Mouse (Mus musculus) spleen, postnatal 0 days (tissue): ENCODE data around the gene Plch2. TPM values are rescaled to one million over a fixed set of nuclear protein-coding genes. Genes with fewer than 3 reads are reported as not detected.

Experiments used
- polyA plus RNA-seq: library from polyadenylated mRNA; unstranded; fragments of >200 nt; fragmentation: Nextera tagmentation; extraction: Ambion mirVana; gene quantifications from 2 replicates; pipeline ENCODE4 v1.2.1, GENCODE M21; 2015

The Plch2 gene
- polyA plus RNA-seq, result 0.17 TPM in 1 of 2 replicates, not detected in the other

DNA sequence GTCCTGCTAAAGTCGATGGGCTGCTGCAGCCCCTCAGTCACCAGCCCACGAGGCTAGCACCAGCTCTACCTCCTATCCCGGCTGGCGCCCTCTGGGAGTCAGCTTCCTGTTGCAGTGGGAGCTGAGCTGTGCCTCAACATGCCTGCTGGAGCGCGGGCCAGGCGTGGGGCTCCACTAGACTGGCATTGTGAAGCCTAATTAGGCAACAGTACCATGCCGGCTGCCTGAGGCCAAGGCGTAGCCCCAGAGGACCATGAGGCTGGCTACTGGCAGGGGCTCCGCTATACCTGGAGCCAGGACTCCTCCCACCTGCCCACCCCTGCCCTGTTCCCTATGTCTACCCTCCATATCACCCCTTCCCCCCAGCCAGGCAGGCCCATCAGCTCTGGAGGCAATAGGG lies at the start of gene Plch2:
Gene Plch2 (minus strand): TSS at position 61 of the 400 bp plus-strand sequence.

DNA sequence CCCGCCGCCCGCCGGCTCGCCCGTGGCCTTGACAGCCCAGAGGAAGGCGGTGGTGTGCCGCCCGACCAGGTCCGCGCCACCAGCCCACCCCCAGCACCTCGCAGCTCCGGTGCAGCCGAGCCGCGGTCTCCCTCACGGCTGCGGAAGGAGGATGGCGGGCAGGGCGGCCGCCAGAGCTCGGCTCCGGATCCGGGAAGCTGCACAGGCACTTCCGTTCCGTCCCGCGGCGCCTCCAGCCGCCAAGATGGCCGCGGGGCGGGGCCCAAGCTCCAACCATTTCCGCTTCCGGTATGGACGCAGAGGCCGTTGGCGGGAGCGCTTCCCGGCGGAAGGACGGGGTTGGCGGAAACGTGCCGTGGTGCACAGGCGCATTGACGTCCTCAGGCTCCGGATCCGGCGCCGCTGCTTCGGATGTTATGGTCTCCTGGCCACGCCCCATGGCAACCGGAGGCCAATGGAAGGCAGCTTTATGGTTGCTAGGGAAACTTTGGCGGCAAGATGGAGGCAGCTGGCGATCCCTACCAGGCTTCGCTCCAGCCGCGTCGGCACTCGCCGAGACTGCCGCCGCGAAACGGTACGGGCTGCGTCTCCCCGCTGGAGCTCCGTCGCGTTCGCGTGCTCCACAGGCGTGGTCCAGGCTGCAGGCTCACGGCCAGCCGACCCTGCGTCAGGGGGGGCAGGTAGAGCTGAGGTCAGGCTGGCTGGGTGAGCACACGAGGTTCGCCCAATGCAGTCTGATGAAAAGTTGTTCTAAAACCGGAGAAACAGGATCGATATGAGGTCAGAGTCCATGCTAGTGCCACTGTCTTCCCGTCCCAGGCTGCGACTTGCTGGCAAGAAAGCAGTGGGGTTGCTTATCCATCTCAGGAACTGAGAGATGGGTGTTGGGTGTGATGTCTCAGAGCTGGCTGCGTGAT lies 29.8 kb upstream of the Plch2 start, which contains the start of the genes Rer1 and Morn1:
Gene Rer1 (minus strand): TSS at position 275 of the 917 bp plus-strand sequence.
Gene Morn1 (plus strand): TSS at position 470 of the 917 bp plus-strand sequence.

DNA sequence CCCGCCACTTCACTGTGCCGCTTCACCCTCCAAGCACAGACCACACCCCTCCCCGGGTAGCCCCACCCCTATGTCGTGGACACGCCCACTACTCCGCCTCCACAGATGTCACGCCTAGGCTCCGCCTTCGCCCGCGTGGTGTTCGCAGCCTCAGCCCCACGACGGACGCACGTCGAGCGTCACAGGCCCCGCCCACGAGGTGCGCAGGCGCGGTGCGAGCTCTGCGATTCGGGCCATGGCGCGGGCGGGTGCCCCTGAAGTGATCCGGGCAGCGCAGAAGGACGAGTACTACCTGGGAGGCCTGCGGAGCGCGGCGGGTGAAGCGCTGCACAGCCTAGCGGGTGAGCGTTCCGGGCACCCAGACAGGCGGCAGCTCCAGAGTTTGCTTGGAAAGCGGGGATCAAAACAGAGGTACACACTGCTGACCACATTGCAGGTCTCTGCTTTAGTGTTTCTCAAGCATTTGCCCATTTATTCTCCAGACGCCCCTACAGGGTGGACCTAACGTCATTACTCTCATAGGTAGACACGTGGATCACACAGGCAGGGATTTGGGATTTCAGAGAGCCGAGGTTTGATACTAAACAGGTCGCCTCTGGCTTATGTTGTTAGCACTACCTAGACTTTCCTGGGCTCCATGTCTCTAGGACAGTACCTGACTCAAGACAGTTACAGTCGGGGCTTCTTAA lies 10.4 kb upstream of the Plch2 start, which contains the start of gene Pex10:
Gene Pex10 (plus strand): TSS at position 183 of the 689 bp plus-strand sequence.

DNA sequence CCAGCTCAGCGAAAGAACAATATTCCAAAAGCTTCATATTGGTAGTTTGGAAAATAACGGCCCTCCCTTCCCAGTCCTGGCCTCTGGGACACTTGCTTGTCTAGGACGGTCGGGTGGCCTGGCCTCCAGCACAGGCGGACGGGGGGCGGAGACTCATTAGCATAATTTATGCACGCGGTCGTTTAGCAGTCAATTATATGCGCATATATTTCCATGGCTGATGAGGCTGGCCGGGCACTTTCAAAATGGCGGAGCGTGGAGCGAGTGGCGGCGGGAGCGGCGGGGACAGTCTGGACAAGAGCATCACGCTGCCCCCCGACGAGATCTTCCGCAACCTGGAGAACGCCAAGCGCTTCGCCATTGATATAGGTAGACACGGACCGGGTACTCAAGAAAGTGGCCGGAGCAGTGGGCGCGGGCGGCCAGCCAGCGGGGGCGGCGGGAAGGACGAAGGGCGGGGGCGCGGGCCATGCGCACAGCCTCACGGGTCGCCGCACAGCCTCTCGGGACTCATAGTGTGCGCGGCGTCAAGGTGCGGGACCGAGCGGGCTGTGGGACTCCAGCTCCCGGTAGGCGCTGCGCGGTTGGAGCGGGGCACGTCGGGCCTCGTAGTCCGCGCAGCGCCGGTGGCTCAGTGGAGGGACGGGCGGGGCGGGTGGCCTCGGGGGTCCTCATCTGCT lies 92.5 kb downstream of the Plch2 start, which contains the start of gene Pank4:
Gene Pank4 (plus strand): TSS at position 223 of the 680 bp plus-strand sequence.

DNA sequence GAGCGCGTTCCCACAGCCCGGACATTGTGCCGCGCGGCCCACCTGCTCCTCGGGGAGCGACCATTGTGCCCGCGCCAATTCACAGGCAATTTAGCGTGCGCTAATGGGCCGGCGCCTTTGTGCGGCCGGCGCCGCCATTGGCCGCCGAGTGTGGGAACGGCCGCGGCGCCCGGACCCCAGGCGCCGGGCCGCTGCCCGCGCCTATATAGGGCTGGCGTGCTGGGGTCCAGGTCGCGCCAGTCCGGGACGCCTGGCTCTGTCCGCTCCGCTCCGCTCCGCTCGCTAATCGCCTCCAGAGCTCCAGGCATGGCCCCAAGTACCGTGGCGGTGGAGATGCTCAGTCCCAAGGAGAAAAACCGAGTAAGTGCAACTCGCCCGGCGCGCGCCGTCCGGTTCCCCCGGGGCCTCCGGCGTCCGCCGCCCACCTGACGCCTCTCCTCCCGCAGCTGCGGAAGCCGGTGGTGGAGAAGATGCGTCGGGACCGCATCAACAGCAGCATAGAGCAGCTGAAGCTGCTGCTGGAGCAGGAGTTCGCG lies 95.8 kb downstream of the Plch2 start, which contains the start of gene Hes5:
Gene Hes5 (plus strand): TSS at position 234 of the 536 bp plus-strand sequence.

Other genes with a start within 250 kb of the Plch2 start
- 0.05 TPM in 2 replicates for gene Ttc34, start 219.3 kb downstream of the Plch2 start, polyA plus RNA-seq
- gene Mmel1, start 187.2 kb downstream of the Plch2 start, polyA plus RNA-seq, result 1.3 and 1.5 TPM in 2 replicates
- 17.6 and 26.8 TPM in 2 replicates for gene Fam213b, start 157.6 kb downstream of the Plch2 start, polyA plus RNA-seq
- gene Tnfrsf14, start 128.2 kb downstream of the Plch2 start, polyA plus RNA-seq, result 55.5 and 59.7 TPM in 2 replicates
- 0.52 and 0.62 TPM in 2 replicates for gene Hes5, start 95.9 kb downstream of the Plch2 start, polyA plus RNA-seq
- 32.0 and 32.2 TPM in 2 replicates for gene Pank4, start 92.7 kb downstream of the Plch2 start, polyA plus RNA-seq
- 5.8 and 6.6 TPM in 2 replicates for gene Pex10, start 10.2 kb upstream of the Plch2 start, polyA plus RNA-seq
- gene Rer1, start 29.6 kb upstream of the Plch2 start, polyA plus RNA-seq, result 91.1 and 94.1 TPM in 2 replicates
- gene Morn1, start 29.8 kb upstream of the Plch2 start, polyA plus RNA-seq, result 1.8 and 2.0 TPM in 2 replicates
- 6.2 and 7.7 TPM in 2 replicates for gene Ski, start 165.8 kb upstream of the Plch2 start, polyA plus RNA-seq
- gene Faap20, start 193.0 kb upstream of the Plch2 start, polyA plus RNA-seq, result 29.5 and 35.6 TPM in 2 replicates